ENCODE assay signal across 14 mouse cellular contexts in genomic region chr4:62708994-62709393, GRCm38 (mm10).
"Had no signal": no experiment of that assay in that cellular context is flagged by ENCODE, and none has a peak within 500 bp of the region (broad histone marks: within the 10 kb centered on the region; RNA-seq: fewer than 3 reads in every experiment).

No protein-coding gene starts in this region.

- DNase-seq: gastrocnemius, adult 2 months; gastrocnemius, postnatal 10 days; gastrocnemius, postnatal 25 days; heart, adult 18-20 months; heart, postnatal 10 days; heart, postnatal 4 days; kidney, adult 18-20 months; kidney, adult 8-10 months; kidney, postnatal 10 days; kidney, postnatal 25 days; kidney, postnatal 4 days; liver had no signal

- ATAC-seq: hindbrain, postnatal 0 days; intestine, embryonic 16.5 days had no signal
